Mouse (Mus musculus) MN1 (cell line): ENCODE data around the gene Donson.
"Not testable (repeated sequence)": the region's sequence is repeated elsewhere in the genome, so short reads cannot be mapped to it uniquely, and the experiment has no call there.

Experiments
- DNase-seq: peaks from one replicate; pipeline ENCODE4 v3.0.0-alpha.2; 2016; ENCODE audit warnings: low spot score

Gene Donson

GRCm38 (mm10) chr16:91688023-91688618 lies 449 bp downstream of the Donson start:
- DNase-seq: no peak

DNA sequence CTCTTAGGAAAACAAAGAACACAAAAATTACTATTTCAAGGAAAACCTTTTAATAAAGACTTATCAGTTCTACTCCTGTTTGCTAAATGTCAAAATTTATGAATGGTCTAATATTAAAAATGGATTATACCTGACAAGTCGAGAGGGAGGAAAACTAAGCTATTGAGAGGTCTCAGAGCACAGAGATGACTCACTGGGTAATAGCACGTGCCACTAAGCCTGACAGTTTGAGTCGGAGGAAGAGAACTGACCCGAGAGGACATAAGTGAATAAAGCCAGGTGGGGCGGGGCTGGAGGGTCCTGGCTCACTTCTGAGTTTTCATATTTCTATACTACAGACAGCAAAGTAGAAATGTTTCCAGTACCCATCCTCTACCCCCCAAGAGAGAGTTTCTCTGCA lies 2.2 kb downstream of the Donson start:
- no peak for DNase-seq

- DNase-seq: no peak
These were observed 3.0 kb downstream of the Donson start for GRCm38 (mm10) chr16:91685526-91685925.

GRCm38 (mm10) chr16:91680656-91681055 lies 7.9 kb downstream of the Donson start:
- DNase-seq: no peak

DNA sequence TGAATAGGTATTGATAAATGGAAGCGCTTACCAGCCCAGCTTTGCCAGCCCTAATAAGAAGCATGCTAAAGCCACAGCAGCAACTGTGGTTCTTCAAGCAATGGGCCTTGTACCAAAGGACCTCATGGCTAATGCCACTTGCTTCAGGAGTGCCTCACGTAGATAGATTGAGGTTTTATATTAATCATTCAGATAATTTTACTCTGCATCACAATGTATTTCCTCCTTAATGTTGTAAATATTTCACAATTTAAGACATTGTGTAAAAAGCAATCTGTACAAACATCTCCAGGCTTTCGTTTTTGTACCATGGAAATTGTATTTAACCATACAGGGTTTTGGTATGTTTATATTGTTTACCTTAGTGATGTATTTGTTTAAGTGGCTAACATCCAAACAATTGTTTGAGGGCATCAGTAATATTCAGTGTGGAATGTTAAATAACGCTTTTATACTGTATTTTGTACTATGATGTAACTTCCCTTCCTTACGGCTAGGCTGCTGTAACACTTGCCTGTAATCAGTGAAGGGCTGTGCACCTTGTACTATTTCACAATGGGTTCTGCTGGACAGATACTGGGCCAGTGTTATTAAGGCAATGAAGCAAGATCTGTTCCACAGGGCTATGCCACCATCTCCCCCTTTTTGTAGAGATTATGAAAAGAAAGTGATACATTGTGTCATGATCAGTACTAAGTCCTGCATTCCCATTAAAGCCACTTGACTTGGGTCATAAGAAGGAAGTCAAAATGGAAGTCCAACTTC lies 10.2 kb downstream of the Donson start:
- no peak for DNase-seq

GRCm38 (mm10) chr16:91674500-91674899 lies 14.1 kb downstream of the Donson start:
- no peak for DNase-seq

GRCm38 (mm10) chr16:91663795-91664194 lies 24.8 kb downstream of the Donson start:
- no peak for DNase-seq

DNA sequence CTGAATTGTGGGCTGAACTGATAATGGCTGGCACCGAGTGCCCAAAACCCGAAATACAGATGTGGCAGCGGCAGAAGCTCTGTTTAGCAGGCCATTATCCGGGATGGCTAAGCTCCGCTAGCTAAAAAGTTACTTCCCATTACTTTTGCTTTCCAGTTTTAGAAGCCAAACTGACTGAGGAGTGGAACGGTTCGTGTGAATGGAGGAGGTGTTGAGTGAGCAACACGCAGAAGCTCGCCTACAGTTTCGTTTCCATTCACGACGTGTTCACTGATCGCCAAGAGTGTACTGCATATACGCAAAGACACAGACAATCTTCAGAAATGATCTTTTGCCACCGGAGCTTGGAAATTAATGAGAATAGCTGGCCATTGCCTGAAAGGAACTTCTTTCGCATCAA lies 26.2 kb downstream of the Donson start:
- no peak for DNase-seq

- no peak for DNase-seq
These were observed 27.2 kb downstream of the Donson start for GRCm38 (mm10) chr16:91661397-91661796.

GRCm38 (mm10) chr16:91659798-91660197 lies 28.8 kb downstream of the Donson start:
- no peak for DNase-seq

DNA sequence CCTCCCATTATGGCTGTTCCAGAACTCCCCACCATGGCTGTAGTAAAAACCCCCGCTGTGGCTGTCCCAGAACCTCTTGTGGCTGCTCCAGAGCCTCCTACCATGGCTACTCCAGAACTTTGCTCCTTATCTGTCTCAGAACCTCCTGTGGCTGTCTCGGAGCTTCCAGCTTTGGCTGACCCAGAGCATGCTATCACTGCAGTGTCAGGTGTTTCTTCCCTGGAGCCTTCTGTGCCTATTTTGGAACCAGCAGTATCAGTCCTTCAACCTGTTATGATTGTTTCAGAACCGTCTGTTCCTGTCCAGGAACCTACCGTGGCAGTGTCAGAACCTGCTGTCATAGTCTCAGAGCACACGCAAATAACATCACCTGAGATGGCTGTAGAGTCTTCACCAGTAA lies 30.1 kb downstream of the Donson start:
- no peak for DNase-seq

DNA sequence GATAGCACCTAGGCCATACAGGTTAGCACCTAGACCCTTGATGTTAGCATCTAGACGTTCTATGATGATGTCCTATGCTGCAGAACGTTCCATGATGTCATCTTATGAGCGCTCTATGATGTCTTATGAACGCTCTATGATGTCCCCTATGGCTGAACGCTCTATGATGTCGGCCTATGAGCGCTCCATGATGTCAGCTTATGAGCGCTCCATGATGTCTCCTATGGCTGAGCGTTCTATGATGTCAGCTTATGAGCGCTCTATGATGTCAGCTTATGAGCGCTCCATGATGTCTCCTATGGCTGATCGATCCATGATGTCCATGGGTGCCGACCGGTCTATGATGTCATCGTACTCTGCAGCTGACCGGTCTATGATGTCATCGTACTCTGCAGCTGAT lies 31.3 kb downstream of the Donson start:
- DNase-seq: no peak

DNA sequence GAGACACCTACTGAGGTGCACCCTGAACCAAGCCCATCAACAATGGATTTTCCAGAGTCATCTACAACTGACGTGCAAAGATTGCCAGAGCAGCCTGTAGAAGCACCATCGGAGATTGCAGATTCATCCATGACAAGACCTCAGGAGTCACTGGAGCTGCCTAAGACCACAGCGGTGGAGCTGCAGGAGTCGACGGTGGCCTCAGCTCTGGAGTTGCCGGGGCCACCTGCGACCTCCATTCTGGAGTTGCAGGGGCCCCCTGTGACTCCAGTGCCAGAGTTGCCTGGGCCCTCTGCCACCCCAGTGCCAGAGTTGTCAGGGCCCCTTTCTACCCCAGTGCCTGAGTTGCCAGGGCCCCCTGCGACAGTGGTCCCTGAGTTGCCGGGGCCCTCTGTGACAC lies 33.3 kb downstream of the Donson start:
- no peak for DNase-seq

DNA sequence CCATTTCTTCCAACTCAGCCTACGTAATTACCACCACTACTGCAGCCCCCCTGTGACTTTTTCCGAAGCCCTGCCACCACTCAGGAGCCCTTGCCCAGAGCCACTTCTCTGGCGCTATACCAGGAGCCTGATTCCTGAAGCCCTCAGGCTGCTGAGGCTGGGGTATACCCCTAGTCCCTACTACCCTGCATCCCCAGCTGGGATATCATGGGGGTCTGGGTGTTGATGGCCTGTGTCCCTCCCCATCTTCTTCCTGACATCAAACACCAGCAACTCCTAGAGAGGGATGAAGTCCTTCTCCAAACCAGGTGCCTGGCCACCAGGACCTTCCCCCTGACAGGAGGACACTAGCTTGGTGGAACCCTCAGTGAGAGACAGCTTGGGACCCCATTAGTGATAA lies 36.4 kb downstream of the Donson start:
- no peak for DNase-seq

GRCm38 (mm10) chr16:91649781-91650180 lies 38.8 kb downstream of the Donson start:
- no peak for DNase-seq

DNA sequence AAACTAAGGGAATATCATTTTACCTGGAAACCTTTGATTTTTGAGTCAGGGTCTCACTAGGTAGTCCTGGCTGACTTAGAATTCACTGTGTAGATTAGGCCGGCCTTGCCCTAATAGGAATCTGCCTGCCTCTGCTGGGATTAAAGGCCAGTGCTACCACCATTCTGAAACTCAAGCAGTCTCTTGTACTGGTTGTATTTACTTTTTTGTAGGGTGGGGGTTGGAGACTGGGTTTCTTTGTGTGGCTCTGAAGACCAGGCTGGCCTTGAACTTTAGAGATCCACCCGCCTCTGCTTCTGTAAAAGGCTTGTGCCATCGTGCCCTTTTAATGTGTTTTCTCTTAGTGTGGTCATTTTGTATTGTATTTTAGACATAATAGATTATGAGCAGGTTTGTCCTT lies 39.3 kb downstream of the Donson start:
- DNase-seq: no peak

DNA sequence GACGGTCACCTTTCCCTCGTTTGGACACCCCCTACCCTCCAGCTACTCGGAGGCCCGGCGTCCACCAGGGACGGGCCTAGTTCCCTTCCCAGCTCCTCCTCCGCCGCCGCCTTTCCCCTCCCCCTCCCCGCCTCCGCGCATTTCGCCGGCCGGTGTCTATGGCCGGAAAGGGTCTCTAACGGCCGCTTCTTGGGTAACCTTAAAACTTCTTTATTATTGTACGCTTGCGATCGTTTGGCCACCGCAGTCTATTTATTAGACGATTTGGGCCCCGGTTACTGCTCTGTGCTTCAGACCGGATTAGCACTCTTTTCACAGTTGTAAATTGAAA lies 40.4 kb downstream of the Donson start:
- peak; percentile 76 for DNase-seq

- peak; percentile 97 for DNase-seq
These were observed 40.9 kb downstream of the Donson start, which contains the start of gene Son for GRCm38 (mm10) chr16:91647461-91648219. Gene Son, plus strand, starts transcription at chr16:91647506.

GRCm38 (mm10) chr16:91646681-91647419 lies 41.7 kb downstream of the Donson start, which contains the start of gene Gart:
Gene Gart, minus strand, starts transcription at chr16:91646952.
- peak; percentile 91 for DNase-seq

DNA sequence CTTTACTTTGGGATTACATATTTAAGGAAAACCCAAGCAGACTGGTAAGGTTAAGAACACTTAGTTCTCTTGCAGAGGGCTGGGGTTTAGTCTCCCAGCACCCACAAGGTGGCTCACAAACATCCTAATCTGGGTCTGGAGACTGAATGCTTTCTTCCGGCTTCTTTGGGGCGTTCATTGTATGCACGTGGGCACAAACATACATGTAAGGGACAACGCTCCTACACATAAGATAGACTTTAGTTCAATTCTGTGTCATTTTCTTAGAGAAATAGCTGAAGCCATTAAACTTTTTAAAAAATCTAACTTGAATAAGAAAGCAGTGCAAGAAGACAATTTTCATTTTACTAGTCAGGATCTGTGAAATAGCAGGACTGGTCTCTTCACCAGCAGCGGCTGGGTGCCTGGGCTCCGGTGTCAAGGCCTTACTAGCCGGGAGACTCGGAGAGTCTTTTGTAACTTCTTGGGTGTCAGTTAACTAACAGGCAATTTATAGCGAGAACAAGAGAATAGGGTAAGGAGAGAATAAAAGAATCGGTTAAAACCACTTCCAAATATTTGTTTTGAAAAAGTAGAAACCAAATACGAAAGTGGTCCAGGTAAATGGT lies 42.5 kb downstream of the Donson start:
- DNase-seq: peak; percentile 66

DNA sequence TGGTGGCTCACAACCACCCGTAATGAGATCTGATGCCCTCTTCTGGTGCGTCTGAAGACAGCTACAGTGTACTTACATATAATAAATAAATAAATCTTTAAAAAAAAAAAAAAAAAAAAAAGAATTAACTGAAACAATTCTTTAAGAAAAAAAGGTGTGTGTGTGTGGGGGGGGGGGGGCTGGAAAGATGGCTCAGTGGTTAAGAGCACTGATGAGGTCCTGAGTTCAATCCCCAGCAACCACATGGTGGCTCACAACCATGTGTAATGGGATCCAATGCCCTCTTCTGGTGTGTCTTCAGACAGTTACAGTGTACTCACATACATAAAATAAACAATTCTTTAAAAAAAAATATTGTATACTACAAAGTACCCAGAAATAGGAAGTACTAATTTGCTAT lies 43.1 kb downstream of the Donson start:
- not testable (repeated sequence) for DNase-seq

- DNase-seq: no peak
These were observed 43.7 kb downstream of the Donson start for GRCm38 (mm10) chr16:91644901-91645300.
